ENCODE assay signal across 8 mouse cellular contexts in the genomic region with DNA sequence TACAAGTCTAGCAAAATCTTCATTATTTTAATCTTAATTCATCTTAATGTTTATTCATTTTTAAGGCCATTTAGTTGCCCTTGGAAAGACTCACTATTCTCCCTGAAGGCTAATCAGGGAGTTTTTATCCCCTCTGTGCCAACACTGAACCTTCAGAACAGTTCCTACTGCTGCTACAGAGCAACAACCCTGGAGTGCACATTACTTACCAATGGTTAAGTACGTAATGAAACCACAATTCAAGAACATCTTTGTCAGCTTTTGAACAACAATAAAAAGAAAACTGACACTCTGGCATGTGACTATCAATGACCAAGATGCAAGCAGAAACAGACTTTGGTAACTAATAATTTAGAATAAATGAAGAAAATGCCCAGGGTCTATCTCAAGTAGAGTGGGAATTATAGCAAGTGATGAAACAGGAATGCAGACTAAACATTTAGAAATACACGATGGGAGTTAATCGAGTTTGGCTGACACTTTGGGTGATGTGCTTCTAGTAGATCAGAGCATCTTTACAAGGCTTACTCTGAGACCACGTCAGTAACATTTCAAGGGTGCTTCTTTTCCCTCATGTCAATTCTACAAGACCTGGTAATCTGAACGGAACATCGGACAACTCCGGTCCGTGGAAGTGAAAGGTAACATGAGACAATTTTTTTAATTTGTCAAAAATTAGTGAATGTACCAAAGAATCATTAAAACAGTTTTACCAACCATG. TPM values are rescaled to one million over a fixed set of nuclear protein-coding genes. Genes with fewer than 3 reads are reported as not detected.
DNase-seq lines count a peak whose midpoint lies in the region; ATAC-seq and TF ChIP-seq lines count a peak whose summit lies in the region.

No protein-coding gene starts in this region.

- peak overlapping the region; percentile 78 for H3K4me2 ChIP-seq in forebrain, embryonic 16.5 days (ENCODE audit: low read length)
- H3K4me2 ChIP-seq in liver, embryonic 15.5 days = peak overlapping the region; percentile 90

- no peaks in the 10 kb centered on the region for H3K27me3 ChIP-seq in C2C12 (ENCODE audit: control insufficient read depth, insufficient read depth, insufficient read length)
- H3K27me3 ChIP-seq in forebrain, embryonic 16.5 days (replicated peaks; ENCODE audit: control insufficient read depth, insufficient read depth, low read length) = no peaks in the 10 kb centered on the region
- no peaks in the 10 kb centered on the region for H3K27me3 ChIP-seq in liver, embryonic 15.5 days

- intact Hi-C loops in gastrocnemius, adult 2 months (cut with DNase I) = no loop called here

- WGBS in forebrain, embryonic 16.5 days = 19% methylated on average over 8 of the region's 8 CpGs
- 38% methylated on average over 8 of the region's 8 CpGs for WGBS in liver, embryonic 15.5 days (ENCODE audit: insufficient replicate concordance)

- peak overlapping the region; percentile 6 for H3ac ChIP-seq in C2C12 (ENCODE audit: control insufficient read depth, insufficient read length, low read depth)

- peaks cover 69% of the 10 kb centered on the region for H3K79me2 ChIP-seq in C2C12 (ENCODE audit: control insufficient read depth, insufficient read depth)

- peak overlapping the region; percentile 84 for H3K9ac ChIP-seq in forebrain, embryonic 16.5 days (replicated peaks; ENCODE audit: low read depth, low read length)
- H3K9ac ChIP-seq in liver, embryonic 15.5 days = 0 out of 2 replicates have a peak overlapping the region, but pooled peaks have one; percentile 98

- H3K36me3 ChIP-seq in C2C12 (ENCODE audit: control insufficient read depth, insufficient read depth) = no peaks in the 10 kb centered on the region
- H3K36me3 ChIP-seq in forebrain, embryonic 16.5 days (ENCODE audit: control insufficient read depth, insufficient read depth) = no peaks in the 10 kb centered on the region
- no peaks in the 10 kb centered on the region for H3K36me3 ChIP-seq in liver, embryonic 15.5 days (replicated peaks)

- H3K9me3 ChIP-seq in forebrain, embryonic 16.5 days (ENCODE audit: control insufficient read depth, low read length) = no peaks in the 10 kb centered on the region
- no peaks in the 10 kb centered on the region for H3K9me3 ChIP-seq in liver, embryonic 15.5 days (replicated peaks)

- H3K4me3 ChIP-seq in gastrocnemius, adult 2 months = peak overlapping the region; percentile 99
- no peak overlapping the region for H3K4me3 ChIP-seq in C2C12 (ENCODE audit: insufficient read depth, poor library complexity, severe bottlenecking)
- H3K4me3 ChIP-seq in forebrain, embryonic 16.5 days (replicated peaks; ENCODE audit: low read length) = peak overlapping the region; percentile 58
- peak overlapping the region; percentile 95 for H3K4me3 ChIP-seq in liver, embryonic 15.5 days (replicated peaks)

- peaks cover 23% of the 10 kb centered on the region for H3K4me1 ChIP-seq in forebrain, embryonic 16.5 days (replicated peaks; ENCODE audit: control insufficient read depth, insufficient read depth, low read length)
- H3K4me1 ChIP-seq in liver, embryonic 15.5 days (replicated peaks) = peaks cover 44% of the 10 kb centered on the region

- ATAC-seq in forebrain, embryonic 16.5 days = no peak
- ATAC-seq in liver, embryonic 15.5 days (ENCODE audit: insufficient read depth) = no peak

- H3K79me3 ChIP-seq in C2C12 (ENCODE audit: low read depth) = peaks cover 62% of the 10 kb centered on the region

- no peak for DNase-seq in gastrocnemius, adult 2 months
- no peak for DNase-seq in gastrocnemius, postnatal 25 days
- no peak for DNase-seq in adrenal gland, postnatal 4 days (ENCODE audit: low spot score in 2 of 2)
- no peak for DNase-seq in spleen, postnatal 10 days (ENCODE audit: low spot score in 2 of 2)
- DNase-seq in thymus, postnatal 36 days = no peak

- H3K27ac ChIP-seq in gastrocnemius, adult 2 months = peak overlapping the region; percentile 98; the same call in 1 of the 2 replicates
- H3K27ac ChIP-seq in forebrain, embryonic 16.5 days (ENCODE audit: low read length) = no peak overlapping the region
- H3K27ac ChIP-seq in liver, embryonic 15.5 days (replicated peaks) = no peak overlapping the region

- TF ChIP-seq CTCF in gastrocnemius, adult 2 months (IDR thresholded peaks at IDR 0.05) = no peak
- no peak for TF ChIP-seq CTCF in C2C12 (IDR thresholded peaks at IDR 0.05; ENCODE audit: control insufficient read depth, insufficient read depth, insufficient read length)

TF ChIP-seq in C2C12, 6 proteins besides CTCF, POLR2A, EP300 and RAD21:
- TF ChIP-seq MYOD1 (IDR thresholded peaks at IDR 0.05; ENCODE audit: control insufficient read depth, insufficient read length, low read depth) (no peak), MYOG (IDR thresholded peaks at IDR 0.05; ENCODE audit: control insufficient read depth, extremely low read depth, insufficient read length) (no peak), MAX (IDR thresholded peaks at IDR 0.05) (no peak), CEBPB (IDR thresholded peaks at IDR 0.05; ENCODE audit: low read depth) (no peak), FOSL1 (IDR thresholded peaks at IDR 0.05; ENCODE audit: insufficient read depth, low read length, poor library complexity, severe bottlenecking) (no peak), USF1 (IDR thresholded peaks at IDR 0.05; ENCODE audit: low read depth) (no peak)

RNA-seq across cellular contexts. Expression of a gene that starts 2.1 kb away (rescaled TPM):
- total RNA-seq in gastrocnemius, adult 2 months (2021) = 10 to 100 TPM; 33.2 to 38.8 TPM
- total RNA-seq in gastrocnemius, postnatal 25 days (2021) = 10 to 100 TPM; 27.0 to 27.2 TPM
- polyA plus RNA-seq in C2C12 (2012; fragmentation: generic; extraction: Trizol) = 9.3 TPM
- polyA plus RNA-seq in forebrain, embryonic 16.5 days (2015; fragmentation: Nextera tagmentation; extraction: Ambion mirVana) = 33.0 and 34.1 TPM in 2 replicates
- polyA plus RNA-seq in liver, embryonic 15.5 days (2015; fragmentation: Nextera tagmentation; extraction: Ambion mirVana) = 3.2 and 4.1 TPM in 2 replicates
- total RNA-seq in adrenal gland, postnatal 4 days (2021) = 10 to 100 TPM; 74.0 to 76.3 TPM
